Mouse (Mus musculus) lung, postnatal 0 days (tissue): ENCODE data around the gene Tmem108.

ENCODE experiments used
- CTCF ChIP-seq: IDR thresholded peaks from 2 replicates; pipeline ENCODE4 v1.5.1; 2016; ENCODE audit warnings: antibody characterized with exemption, mild to moderate bottlenecking
- EP300 ChIP-seq: IDR thresholded peaks from 2 replicates; pipeline ENCODE4 v1.6.1; 2016; ENCODE audit warnings: antibody characterized with exemption, mild to moderate bottlenecking, control low read depth

DNA sequence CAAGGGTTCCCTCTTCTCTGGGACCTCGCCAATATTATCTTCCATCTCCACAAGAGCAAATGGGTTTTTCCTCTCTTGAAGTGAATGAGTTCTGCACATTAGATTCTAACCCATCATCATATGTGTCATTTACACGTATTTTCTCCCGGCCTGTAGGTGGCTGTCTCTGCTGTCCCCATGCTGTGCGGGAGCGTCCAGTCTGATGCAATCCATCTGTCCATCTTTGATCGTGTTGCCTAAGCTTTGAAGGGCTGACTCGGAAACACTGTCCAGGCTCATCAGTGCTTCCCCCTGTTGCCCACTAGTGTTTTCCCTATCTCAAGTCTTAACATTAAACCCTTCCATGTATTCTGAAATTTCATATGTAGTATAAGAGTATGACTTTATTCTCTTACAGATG, 36.1 kb downstream of the Tmem108 start:
- TF ChIP-seq CTCF = no peak
- TF ChIP-seq EP300 = no peak
